Mouse (Mus musculus) ES-E14 (cell line): Measurements from ENCODE around the gene Proser3. TPM values are rescaled to one million over a fixed set of nuclear protein-coding genes. Genes with fewer than 3 reads are reported as not detected.

ENCODE experiments used
- DNase-seq: peaks from one replicate; pipeline ENCODE4 v3.0.0-alpha.2; 2013; ENCODE audit warnings: low read depth, low spot score
- H3K27ac ChIP-seq: 2 replicates; pipeline ENCODE4 v1.5.1; 2012; ENCODE audit warnings: low read depth, mild to moderate bottlenecking, low read length, moderate library complexity, mixed read lengths; ENCODE audit not compliant: poor library complexity, insufficient read depth, severe bottlenecking
- H3K36me3 ChIP-seq: 2 replicates; pipeline ENCODE4 v1.6.1; 2012; ENCODE audit warnings: mild to moderate bottlenecking, low read length, moderate library complexity, mixed read lengths; ENCODE audit not compliant: control insufficient read depth, poor library complexity, insufficient read depth, severe bottlenecking
- H3K4me1 ChIP-seq, 2 experiments: fragments of 150-350 bp in 1 of 2; sonication (generic) in 1 of 2; 2 replicates each; pipeline ENCODE4 v1.6.1; 2012; ENCODE audit warnings: low read length in 2 of 2, mild to moderate bottlenecking in 1 of 2, mixed read lengths in 1 of 2; ENCODE audit not compliant: control insufficient read depth in 2 of 2, insufficient read depth in 2 of 2, poor library complexity in 1 of 2
- H3K4me3 ChIP-seq, 2 experiments: fragments of 150-350 bp in 1 of 2; sonication (generic) in 1 of 2; 2 replicates each; pipeline ENCODE4 v1.5.1; 2012; ENCODE audit warnings: low read length in 2 of 2, low read depth in 1 of 2, mild to moderate bottlenecking in 1 of 2, mixed read lengths in 1 of 2; ENCODE audit not compliant: insufficient read depth in 1 of 2, poor library complexity in 1 of 2, severe bottlenecking in 1 of 2
- H3K9ac ChIP-seq: 2 replicates; pipeline ENCODE4 v1.6.1; 2012; ENCODE audit warnings: low read depth, mild to moderate bottlenecking, low read length, mixed read lengths; ENCODE audit not compliant: poor library complexity, insufficient read depth, severe bottlenecking
- H3K9me3 ChIP-seq: fragments of 150-350 bp; sonication (generic); 2 replicates; pipeline ENCODE4 v1.6.1; 2012; ENCODE audit warnings: low read depth, mild to moderate bottlenecking, low read length; ENCODE audit not compliant: control insufficient read depth, insufficient read depth
- CHD2 ChIP-seq: IDR thresholded peaks from 2 replicates; pipeline ENCODE4 v1.6.1; 2014; ENCODE audit warnings: mild to moderate bottlenecking, low read depth, low read length, inconsistent platforms
- HCFC1 ChIP-seq: IDR thresholded peaks from 2 replicates; pipeline ENCODE4 v1.6.1; 2012; ENCODE audit warnings: low read length, inconsistent platforms, borderline replicate concordance; ENCODE audit not compliant: insufficient read depth
- MAFK ChIP-seq: IDR thresholded peaks from 2 replicates; pipeline ENCODE4 v1.6.1; 2014; ENCODE audit warnings: mild to moderate bottlenecking, low read depth, low read length, inconsistent platforms; ENCODE audit not compliant: insufficient read depth
- ZC3H11A ChIP-seq: IDR thresholded peaks from 2 replicates; pipeline ENCODE4 v1.6.1; 2012; ENCODE audit warnings: low read depth, mild to moderate bottlenecking, inconsistent platforms, low read length, borderline replicate concordance
- ZNF384 ChIP-seq: IDR thresholded peaks from 2 replicates; pipeline ENCODE4 v1.6.1; 2012; ENCODE audit warnings: low read depth, low read length, inconsistent platforms
- in situ Hi-C, 2 experiments: fragments of 600-800 bp; cut with MboI; formaldehyde crosslinking; loops; one replicate each; pipeline ENCODE4 v1.15.1; 2025; ENCODE audit warnings: low sequenced_read_pairs in 2 of 2, inconsistent platforms in 1 of 2; ENCODE audit not compliant: unreplicated experiment in 2 of 2
- total RNA-seq: library from RNA; depleted of rRNA; stranded (reverse); fragments of 300-350 nt; gene quantifications from 2 replicates; pipeline ENCODE4 v1.2.3, GENCODE M21; 2012

The Proser3 gene
- total RNA-seq, 1 experiment, result 6.8 TPM

DNA sequence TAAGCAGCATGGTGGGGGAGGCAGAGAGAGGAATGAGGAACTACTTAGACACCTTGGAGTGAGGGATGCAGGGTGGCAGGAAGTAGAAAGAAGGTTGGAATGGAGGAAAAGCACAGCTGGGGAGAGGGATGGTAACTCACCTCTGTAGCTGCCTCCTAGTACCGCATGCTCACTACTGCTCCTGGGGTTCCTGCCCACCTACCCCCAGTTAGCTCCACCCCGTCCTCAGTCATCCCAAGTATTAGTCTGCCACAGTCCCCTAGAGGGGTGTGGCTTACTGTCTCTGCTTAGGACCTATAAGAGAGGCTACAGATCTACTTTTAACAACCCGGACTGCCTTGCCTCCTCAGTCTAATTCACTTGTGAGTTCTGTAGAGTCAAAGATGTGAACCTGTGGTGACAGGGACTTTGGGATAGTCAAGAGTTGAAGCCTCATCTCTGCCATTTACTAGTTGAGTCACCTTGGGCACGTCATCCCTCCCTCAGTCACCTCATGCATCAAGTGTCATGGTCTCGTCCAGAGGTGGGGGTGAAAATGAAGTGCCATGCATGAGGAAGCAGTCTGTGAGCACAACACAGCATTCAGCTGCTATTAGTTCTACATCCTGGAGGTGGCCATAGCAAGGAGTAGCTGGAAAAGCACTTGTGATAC is 40.8 kb upstream of the Proser3 start:
- in situ Hi-C loops, result no loop called here
- Histone ChIP-seq H3K4me3 (0 out of 4 replicates have a peak overlapping the region, but pooled peaks of 1 of the 2 experiments have one; percentile 10), H3K9me3 (no peaks in the 10 kb centered on the region), H3K9ac (no peak overlapping the region), H3K36me3 (no peaks in the 10 kb centered on the region), H3K4me1 (peaks cover 0 to 24% of the 10 kb centered on the region in 2 experiments; a peak in 3 of 4 replicates), H3K27ac (no peak overlapping the region)
- no peak for DNase-seq
- TF ChIP-seq MAFK, result no peak
- TF ChIP-seq HCFC1, result no peak

- H3K27ac ChIP-seq, result no peak overlapping the region
- no peak overlapping the region for H3K4me3 ChIP-seq
- DNase-seq, result no peak
- TF ChIP-seq HCFC1 (no peak), MAFK (no peak), ZC3H11A (no peak), CHD2 (no peak), ZNF384 (no peak)
- no peaks in the 10 kb centered on the region for H3K9me3 ChIP-seq
- in situ Hi-C loops, result no loop called here
- peaks cover 3% of the 10 kb centered on the region for H3K36me3 ChIP-seq
- H3K4me1 ChIP-seq, result peaks cover 4 to 30% of the 10 kb centered on the region in 2 experiments
- H3K9ac ChIP-seq, result peak overlapping the region; percentile 17; the same call in 1 of the 2 replicates
Measured at GRCm38 (mm10) chr7:30591605-30591951, 39.5 kb upstream of the Proser3 start.

DNA sequence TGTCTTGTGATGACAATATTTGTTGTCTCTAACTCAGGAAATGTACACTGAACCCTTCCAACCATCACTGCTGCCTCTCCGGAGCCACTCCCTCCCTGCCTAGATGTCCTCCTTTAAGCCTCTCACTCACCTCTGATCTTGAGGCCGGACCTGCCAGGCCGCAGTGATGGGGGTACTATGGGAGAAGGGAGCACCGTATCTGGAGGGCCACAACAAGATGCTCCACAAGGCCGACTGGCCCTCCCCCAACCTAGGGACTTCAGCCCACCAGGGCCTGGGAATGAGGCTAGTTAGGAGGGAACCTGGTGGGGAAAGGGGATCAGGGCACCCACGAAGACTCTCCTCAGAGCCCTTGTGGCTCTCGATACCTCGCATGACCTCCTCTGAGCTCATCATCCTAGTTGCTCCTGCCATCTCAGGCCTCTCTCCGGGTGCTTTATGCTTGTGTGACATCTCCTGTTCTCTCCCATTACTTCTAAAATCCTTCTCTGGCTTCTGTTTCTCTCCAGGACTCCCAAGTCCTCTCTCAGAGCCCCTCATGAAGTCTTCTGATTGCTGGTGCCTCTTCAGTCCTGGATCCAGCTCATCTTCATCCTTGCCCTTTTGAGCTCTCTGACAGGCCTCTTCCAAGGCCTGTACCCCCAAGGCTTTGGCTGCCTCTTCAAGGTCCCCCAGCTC is 39.0 kb upstream of the Proser3 start:
- no peak overlapping the region for H3K4me3 ChIP-seq
- no peak for DNase-seq

GRCm38 (mm10) chr7:30589435-30590301 is 37.6 kb upstream of the Proser3 start:
- TF ChIP-seq MAFK, result no peak
- peak; percentile 72; the same call in 1 of the 2 replicates for TF ChIP-seq ZC3H11A
- peaks cover 4 to 32% of the 10 kb centered on the region in 2 experiments for H3K4me1 ChIP-seq
- H3K9me3 ChIP-seq, result no peaks in the 10 kb centered on the region
- H3K9ac ChIP-seq, result peak overlapping the region; percentile 80
- H3K27ac ChIP-seq, result peak overlapping the region; percentile 65
- in situ Hi-C loops, result no loop called here
- peak overlapping the region; percentile 82 to 98 for H3K4me3 ChIP-seq
- H3K36me3 ChIP-seq, result peaks cover 22% of the 10 kb centered on the region
- DNase-seq, result peak; percentile 88

More for the DNA sequence above, 39.0 kb upstream of the Proser3 start:
- in situ Hi-C loops, result no loop called here
- 0 out of 2 replicates have a peak overlapping the region, but pooled peaks have one; percentile 10 for H3K9ac ChIP-seq
- peaks cover 8% of the 10 kb centered on the region for H3K36me3 ChIP-seq
- no peaks in the 10 kb centered on the region for H3K9me3 ChIP-seq
- H3K27ac ChIP-seq, result no peak overlapping the region
- H3K4me1 ChIP-seq, result peaks cover 4 to 30% of the 10 kb centered on the region in 2 experiments
- no peak for TF ChIP-seq HCFC1
- TF ChIP-seq ZC3H11A, result no peak
- TF ChIP-seq CHD2, result no peak
- TF ChIP-seq MAFK, result no peak
- TF ChIP-seq ZNF384, result no peak
